Mouse (Mus musculus) left cerebral cortex, postnatal 4 days (tissue): ENCODE data around the gene Fbln2. TPM values are rescaled to one million over a fixed set of nuclear protein-coding genes. Genes with fewer than 3 reads are reported as not detected.

Experiments used
- DNase-seq: peaks from one replicate; pipeline ENCODE4 v3.0.0-alpha.2; 2022
- intact Hi-C: fragments of 180-260 bp; cut with DNase I; formaldehyde crosslinking; loops from one replicate; pipeline ENCODE4 v1.15.1; 2025
- total RNA-seq, 2 experiments: library from RNA; stranded (reverse); gene quantifications; 2 replicates each; pipeline ENCODE4 v1.2.3; 2021

Fbln2 gene
- total RNA-seq, 2 experiments from 2014 or later = 15.3 to 17.5 TPM

DNA sequence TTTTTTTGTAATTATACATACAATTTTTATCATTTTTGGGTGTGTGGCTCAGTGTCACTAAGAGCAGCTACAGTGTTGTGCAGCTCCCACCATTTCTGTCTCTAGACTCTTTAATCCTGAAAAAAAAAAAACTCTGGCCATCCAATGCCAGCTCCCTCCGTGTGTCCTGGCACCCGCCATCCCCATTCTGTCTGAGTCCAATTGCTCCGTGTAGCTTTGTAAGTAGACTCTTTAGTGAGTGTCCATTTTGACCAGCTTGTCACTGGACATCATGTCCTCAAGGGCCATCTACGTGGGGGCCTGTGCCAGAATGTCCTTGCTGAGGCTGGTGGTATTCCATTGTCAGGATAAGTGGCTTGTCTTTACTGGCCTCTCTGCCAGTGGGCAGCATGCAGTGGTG, 13.1 kb downstream of the Fbln2 start:
- intact Hi-C loops = no loop called here
- DNase-seq = peak; percentile 48

DNA sequence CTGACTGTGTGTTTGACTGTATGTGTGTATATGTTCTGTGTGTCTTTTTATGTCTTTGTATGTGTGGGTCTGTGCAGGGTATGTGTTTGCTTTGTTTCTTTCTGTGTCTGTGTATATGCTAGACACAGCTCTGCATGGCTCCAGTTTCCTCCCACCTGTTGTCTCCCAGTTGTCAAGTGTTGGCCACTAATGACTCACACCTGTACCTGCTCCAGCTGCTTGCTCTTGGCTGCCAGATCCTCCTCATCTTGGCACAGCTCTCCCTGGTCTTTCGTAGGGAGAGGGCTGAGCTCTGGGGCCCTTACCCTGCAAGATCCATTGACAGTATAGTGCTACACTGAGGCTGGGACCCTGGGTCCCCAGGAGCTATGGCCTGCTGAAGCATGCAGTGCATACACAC, 13.8 kb downstream of the Fbln2 start:
- DNase-seq = no peak
- intact Hi-C loops = no loop called here

GRCm38 (mm10) chr6:91228980-91229379, 16.7 kb downstream of the Fbln2 start:
- peak; percentile 65 for DNase-seq
- intact Hi-C loops = no loop called here

DNA sequence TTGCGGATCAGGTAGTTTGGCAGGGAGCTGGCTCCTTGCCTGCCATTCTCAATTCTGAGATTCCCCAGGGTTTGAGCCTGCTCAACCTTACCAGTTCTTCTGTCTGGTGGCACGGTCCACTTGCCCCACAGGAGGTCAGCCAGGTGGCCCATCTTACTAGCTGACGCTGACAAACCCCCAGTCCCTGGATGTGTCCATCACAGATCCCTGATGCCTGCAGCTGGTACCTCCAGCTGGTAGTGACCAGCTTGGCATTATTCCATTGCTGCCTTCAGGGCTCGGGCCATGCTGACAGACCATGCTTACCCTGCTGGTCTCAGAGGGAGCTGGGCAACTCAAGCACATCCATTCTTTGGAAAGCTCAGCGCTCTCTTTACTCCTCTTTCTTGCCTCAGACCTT, 18.7 kb downstream of the Fbln2 start:
- intact Hi-C loops = no loop called here
- peak; percentile 61 for DNase-seq

DNA sequence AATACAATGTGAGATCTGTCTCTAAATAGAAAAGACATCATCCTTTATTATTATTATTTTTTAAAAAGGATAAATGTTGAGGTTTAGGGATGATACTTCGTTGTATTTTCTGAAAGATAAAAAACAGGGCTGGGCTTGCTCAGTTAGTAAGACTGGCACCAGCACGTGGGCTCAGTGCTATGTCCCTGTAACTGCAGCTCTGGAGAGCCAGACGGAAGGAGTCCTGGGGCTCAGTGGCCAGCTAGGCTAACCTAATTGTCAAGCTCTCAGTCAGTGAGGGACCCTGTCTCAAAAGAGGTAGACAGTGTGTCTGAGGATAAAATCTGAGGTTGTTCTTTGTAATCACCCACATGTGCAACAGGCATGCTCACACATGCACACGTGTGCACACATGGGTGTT, 19.3 kb downstream of the Fbln2 start:
- peak; percentile 53 for DNase-seq
- intact Hi-C loops = no loop called here

DNA sequence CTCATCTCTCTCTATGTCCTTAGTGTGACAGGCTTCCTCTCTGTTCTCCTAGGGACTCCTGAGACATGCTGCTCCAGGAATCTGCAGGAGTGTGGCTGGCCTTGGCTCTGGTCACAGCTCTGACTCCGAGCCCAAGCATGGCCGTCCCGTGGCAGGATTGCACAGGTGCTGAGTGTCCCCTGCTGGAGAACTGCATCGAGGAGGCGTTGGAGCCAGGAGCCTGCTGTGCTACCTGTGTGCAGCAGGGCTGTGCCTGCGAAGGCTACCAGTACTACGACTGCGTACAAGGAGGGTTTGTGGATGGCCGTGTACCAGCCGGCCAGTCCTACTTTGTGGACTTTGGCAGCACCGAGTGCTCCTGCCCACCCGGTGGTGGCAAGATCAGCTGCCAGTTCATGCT, 20.8 kb downstream of the Fbln2 start:
- intact Hi-C loops = no loop called here
- no peak for DNase-seq

- intact Hi-C loops = no loop called here
- no peak for DNase-seq
Observed at GRCm38 (mm10) chr6:91233424-91234015, 21.3 kb downstream of the Fbln2 start.

DNA sequence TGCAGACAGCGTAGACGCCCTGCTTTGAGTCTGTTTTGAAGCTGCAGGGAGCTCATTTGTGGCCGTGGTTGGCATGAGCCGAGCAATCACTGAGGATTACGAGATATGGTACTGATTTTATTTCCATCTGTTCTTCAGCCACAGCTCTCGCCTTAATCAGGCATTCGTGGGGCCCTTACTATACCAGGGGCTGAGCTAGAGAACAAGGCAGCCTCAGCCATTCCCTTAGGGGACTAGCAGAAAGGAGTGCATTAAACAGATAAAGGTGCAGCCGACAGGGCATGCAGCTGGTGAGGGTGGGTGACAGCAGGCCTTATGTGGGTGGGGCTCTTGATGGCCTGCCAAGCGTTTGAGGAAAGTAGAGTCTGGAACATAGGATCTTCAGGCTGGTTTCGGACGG, 23.8 kb downstream of the Fbln2 start:
- no peak for DNase-seq
- intact Hi-C loops = no loop called here

GRCm38 (mm10) chr6:91236429-91236828, 24.2 kb downstream of the Fbln2 start:
- no peak for DNase-seq
- intact Hi-C loops = no loop called here

DNA sequence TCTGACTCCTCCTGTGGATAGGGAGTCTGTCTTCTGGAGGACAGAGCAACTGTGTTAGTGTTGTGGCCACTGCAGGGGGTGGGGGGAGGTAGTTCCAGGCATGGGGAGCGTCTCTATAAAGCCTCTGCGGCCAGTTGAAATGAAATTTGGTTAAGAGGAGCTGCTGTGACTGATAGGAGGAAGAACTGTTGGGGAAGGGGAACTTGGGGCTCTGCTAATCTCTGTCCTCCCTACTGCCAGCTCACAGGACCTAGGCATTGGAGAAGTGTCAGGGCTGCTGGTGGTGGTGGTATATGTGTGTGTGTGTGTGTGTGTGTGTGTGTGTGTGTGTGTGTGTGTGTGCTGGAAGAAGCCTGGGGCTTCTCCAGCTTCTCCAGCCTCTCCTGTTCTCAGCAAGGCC, 25.0 kb downstream of the Fbln2 start:
- no peak for DNase-seq
- intact Hi-C loops = no loop called here

- intact Hi-C loops = no loop called here
- DNase-seq = no peak
Observed at GRCm38 (mm10) chr6:91240537-91240936, 28.3 kb downstream of the Fbln2 start.

DNA sequence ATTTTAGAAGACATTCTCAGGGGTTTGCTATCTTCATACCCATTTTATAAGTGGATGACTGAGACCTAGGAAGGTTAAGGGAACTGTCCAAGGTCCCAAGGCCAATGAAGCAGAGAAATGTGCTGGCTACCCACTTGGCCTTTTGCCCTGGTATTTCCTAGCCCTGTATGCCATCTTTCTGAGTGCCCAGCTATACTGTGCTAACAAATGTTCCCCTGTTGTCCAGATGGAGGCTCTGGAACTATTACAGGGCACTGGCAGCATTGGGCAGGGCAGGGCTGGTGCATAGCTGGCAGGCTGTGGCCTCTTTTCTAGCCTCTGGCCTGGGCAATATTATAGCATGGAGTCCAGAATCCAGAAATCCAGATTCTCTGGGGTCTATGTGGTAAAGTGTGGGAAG, 28.7 kb downstream of the Fbln2 start:
- DNase-seq = peak; percentile 47
- intact Hi-C loops = no loop called here

- DNase-seq = no peak
- intact Hi-C loops = no loop called here
Observed at GRCm38 (mm10) chr6:91243395-91243794, 31.1 kb downstream of the Fbln2 start.

DNA sequence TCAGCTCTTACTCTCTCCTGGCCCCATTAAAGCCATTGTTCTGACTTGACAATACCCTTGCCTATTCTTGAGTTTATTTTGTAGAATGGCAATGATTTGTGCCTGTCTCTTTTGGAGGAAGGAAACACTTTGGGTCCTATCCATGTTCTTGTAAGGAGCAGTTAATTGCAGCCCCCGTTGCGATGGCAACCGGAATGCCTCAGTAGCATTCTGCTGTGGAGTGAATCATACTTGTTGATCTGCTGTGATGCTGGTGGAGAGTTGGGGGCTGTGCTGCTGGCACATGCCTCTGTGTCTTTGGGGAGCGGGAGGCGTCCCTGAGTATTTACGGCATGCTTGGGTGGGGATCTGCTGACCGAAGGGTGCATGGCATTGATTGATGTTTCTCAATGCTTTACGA, 32.1 kb downstream of the Fbln2 start:
- DNase-seq = no peak
- intact Hi-C loops = no loop called here

DNA sequence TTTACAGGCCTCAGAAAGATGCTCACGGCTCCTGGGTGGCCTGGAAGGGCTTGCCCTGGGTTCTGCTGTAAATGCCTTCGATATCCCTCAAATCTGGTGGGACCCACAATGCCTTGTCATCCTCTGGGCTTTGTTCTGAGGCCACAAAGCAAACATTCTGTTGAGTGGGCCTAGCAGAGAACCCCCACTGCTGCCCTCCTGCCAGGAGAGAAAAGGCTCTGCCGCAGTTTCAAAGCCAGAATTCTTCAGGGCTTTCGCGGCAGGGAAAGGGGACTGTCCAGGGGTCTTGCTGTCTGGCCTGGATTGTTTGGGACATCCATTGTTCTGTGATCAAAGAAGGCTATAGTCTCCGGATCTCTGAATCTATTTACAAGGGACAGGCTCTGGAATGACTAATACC, 33.1 kb downstream of the Fbln2 start:
- intact Hi-C loops = no loop called here
- no peak for DNase-seq

DNA sequence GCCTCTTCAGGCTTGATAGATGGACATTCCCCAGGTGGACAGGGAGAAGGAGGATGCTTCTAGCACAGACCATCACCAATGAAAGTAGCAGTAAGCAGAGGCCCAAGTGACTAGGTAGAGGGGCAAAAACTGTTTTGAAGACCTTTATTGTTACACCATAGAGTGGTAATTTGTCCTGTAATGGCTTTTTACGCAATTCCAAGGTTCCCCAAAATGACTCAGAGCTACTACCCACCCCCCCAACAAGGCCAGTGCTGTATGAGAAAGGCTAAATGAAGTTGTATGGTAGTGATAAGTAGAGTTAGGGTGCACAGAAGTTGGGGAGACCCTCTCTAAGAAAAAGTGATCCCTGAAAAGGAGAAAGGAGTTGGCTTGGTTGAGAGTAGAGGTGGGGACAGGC, 35.1 kb downstream of the Fbln2 start:
- DNase-seq = no peak
- intact Hi-C loops = no loop called here

- peak; percentile 46 for DNase-seq
- intact Hi-C loops = no loop called here
Observed at GRCm38 (mm10) chr6:91248627-91249026, 36.4 kb downstream of the Fbln2 start.

GRCm38 (mm10) chr6:91249797-91250196, 37.5 kb downstream of the Fbln2 start:
- no peak for DNase-seq
- intact Hi-C loops = no loop called here

GRCm38 (mm10) chr6:91259440-91260120, 47.3 kb downstream of the Fbln2 start:
- DNase-seq = no peak
- intact Hi-C loops = no loop called here

- intact Hi-C loops = no loop called here
- no peak for DNase-seq
Observed at GRCm38 (mm10) chr6:91260347-91260986, 48.2 kb downstream of the Fbln2 start.

GRCm38 (mm10) chr6:91260987-91261367, 48.7 kb downstream of the Fbln2 start:
- intact Hi-C loops = no loop called here

DNA sequence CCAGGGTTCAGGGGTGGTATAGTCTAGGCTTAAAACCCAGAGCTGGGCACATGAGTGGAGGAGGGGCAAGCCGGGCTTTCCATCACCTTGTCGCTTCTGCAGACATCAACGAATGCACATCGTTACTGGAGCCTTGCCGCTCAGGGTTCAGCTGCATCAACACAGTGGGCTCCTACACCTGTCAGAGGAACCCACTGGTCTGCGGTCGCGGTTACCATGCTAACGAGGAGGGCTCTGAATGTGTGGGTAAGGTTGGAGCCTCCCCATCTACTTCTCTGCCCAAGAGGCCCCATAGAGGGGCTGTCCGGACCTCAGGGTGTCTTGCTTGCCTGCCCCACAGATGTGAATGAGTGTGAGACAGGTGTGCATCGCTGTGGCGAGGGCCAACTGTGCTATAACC, 53.4 kb downstream of the Fbln2 start:
- no peak for DNase-seq

More at GRCm38 (mm10) chr6:91260987-91261367, 48.7 kb downstream of the Fbln2 start:
- DNase-seq = no peak

More for the DNA sequence above, 53.4 kb downstream of the Fbln2 start:
- intact Hi-C loops = no loop called here
